Mouse (Mus musculus) ES-Bruce4 (cell line): Measurements from ENCODE around the gene Ano1. TPM values are rescaled to one million over a fixed set of nuclear protein-coding genes. Genes with fewer than 3 reads are reported as not detected.

Experiments used
- H3K27ac ChIP-seq: 2 replicates; pipeline ENCODE4 v1.5.1; 2012; ENCODE audit warnings: low read length, inconsistent platforms; ENCODE audit not compliant: insufficient read depth
- H3K27me3 ChIP-seq: 2 replicates; pipeline ENCODE4 v1.6.1; 2012; ENCODE audit warnings: mild to moderate bottlenecking, low read length, inconsistent platforms; ENCODE audit not compliant: control insufficient read depth, poor library complexity, insufficient read depth, severe bottlenecking
- H3K36me3 ChIP-seq: 2 replicates; pipeline ENCODE4 v1.6.1; 2012; ENCODE audit warnings: inconsistent platforms, mild to moderate bottlenecking, low read length, moderate library complexity; ENCODE audit not compliant: control insufficient read depth, poor library complexity, insufficient read depth, severe bottlenecking
- H3K4me1 ChIP-seq: one replicate; pipeline ENCODE4 v1.8.1; 2011; ENCODE audit warnings: low read length; ENCODE audit not compliant: control insufficient read depth, insufficient read depth
- H3K4me3 ChIP-seq: 2 replicates; pipeline ENCODE4 v1.5.1; 2011; ENCODE audit warnings: low read depth, mild to moderate bottlenecking, low read length
- H3K9ac ChIP-seq: 2 replicates; pipeline ENCODE4 v1.6.1; 2012; ENCODE audit warnings: low read depth, mild to moderate bottlenecking, inconsistent platforms; ENCODE audit not compliant: poor library complexity, severe bottlenecking
- H3K9me3 ChIP-seq: replicated peaks from 2 replicates; pipeline ENCODE4 v1.6.1; 2012; ENCODE audit warnings: mild to moderate bottlenecking, low read length, inconsistent platforms; ENCODE audit not compliant: control insufficient read depth, poor library complexity, insufficient read depth, severe bottlenecking
- CTCF ChIP-seq: IDR thresholded peaks from one replicate; pipeline ENCODE4 v1.8.1; 2011; ENCODE audit warnings: low read depth, low read length
- EP300 ChIP-seq: IDR thresholded peaks from 2 replicates; pipeline ENCODE4 v1.6.1; 2011; ENCODE audit warnings: low read depth, low read length; ENCODE audit not compliant: insufficient read depth
- POLR2A ChIP-seq: IDR thresholded peaks from one replicate; pipeline ENCODE4 v1.8.1; 2011; ENCODE audit warnings: low read length; ENCODE audit not compliant: insufficient read depth
- polyA plus RNA-seq: library from polyadenylated mRNA; stranded (reverse); fragments of >200 nt; gene quantifications from 2 replicates; pipeline ENCODE4 v1.2.4, GENCODE M21; 2011; ENCODE audit warnings: low read depth; ENCODE audit not compliant: missing spikeins, insufficient read depth, insufficient read length

Ano1 gene
- polyA plus RNA-seq, 1 experiment: 1.7 TPM

DNA sequence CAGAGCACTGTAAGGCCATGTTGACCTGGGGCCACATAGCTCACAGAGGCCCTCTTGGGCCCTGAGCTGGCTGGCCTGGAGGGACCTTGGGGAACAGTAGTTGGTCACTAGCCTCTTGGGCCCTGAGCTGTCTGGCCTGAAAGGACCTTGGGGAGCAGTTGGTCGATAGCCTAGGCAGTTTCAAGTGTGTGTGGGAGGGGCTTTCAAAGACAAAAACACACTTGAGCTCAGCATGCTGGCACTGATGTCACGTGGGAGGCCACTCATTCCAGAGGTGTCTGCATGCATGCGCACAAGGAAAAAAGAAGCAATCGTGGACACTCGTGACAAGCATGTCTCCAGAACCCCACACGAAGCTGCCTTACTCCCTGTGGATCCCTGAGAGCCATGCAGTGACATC is 136.4 kb downstream of the Ano1 start:
- Histone ChIP-seq H3K9me3 (no peaks in the 10 kb centered on the region), H3K4me1 (peaks cover 2% of the 10 kb centered on the region), H3K27me3 (no peaks in the 10 kb centered on the region), H3K27ac (no peak overlapping the region), H3K36me3 (no peaks in the 10 kb centered on the region), H3K9ac (no peak overlapping the region), H3K4me3 (no peak overlapping the region)
- TF ChIP-seq CTCF (no peak), POLR2A (no peak), EP300 (no peak)

DNA sequence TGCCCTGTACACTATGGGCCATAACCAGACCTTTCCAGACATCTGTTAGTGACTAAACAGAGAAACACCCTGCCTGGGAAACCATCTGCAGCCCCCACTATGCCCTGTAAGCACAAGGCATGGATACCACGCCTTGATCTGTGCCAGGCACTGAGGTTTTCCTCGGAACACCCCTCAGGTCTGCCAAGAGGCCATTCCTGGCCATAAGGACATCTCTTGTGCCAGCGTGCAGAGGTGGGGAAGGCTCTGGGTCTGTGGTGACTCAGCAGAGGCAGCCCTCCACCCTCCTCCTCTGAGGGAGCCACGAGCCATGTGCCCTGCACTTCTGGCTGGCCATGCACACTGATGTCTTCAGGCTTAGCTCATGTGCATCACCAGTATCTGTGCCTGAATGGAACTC is 138.9 kb downstream of the Ano1 start:
- TF ChIP-seq POLR2A (no peak), EP300 (no peak), CTCF (no peak)
- no peaks in the 10 kb centered on the region for H3K36me3 ChIP-seq
- H3K4me1 ChIP-seq: no peaks in the 10 kb centered on the region
- H3K27ac ChIP-seq: no peak overlapping the region
- no peaks in the 10 kb centered on the region for H3K9me3 ChIP-seq
- H3K27me3 ChIP-seq: no peaks in the 10 kb centered on the region
- H3K9ac ChIP-seq: no peak overlapping the region
- H3K4me3 ChIP-seq: no peak overlapping the region

DNA sequence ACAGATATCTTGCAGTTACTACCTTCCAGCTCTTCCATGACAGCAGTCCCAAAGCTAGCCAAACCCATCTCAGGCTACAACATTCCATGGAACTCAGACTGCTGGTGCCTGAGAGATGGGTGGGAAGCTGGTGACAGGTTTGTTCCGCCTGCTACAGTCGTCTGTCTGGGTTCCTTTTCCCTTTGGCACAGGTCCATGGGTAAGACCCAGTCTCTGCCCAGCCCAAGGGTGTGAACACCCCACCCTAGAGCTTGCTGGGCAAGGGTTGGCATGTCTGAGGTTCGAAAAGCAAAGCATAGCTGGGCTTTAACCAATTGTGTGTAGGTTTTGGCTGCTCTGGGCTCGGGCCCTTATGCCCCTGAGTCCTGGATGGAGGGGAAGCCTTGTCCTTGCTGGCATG is 139.4 kb downstream of the Ano1 start:
- no peak overlapping the region for H3K27ac ChIP-seq
- H3K27me3 ChIP-seq: no peaks in the 10 kb centered on the region
- no peaks in the 10 kb centered on the region for H3K4me1 ChIP-seq
- no peaks in the 10 kb centered on the region for H3K9me3 ChIP-seq
- H3K4me3 ChIP-seq: no peak overlapping the region
- no peak overlapping the region for H3K9ac ChIP-seq
- no peaks in the 10 kb centered on the region for H3K36me3 ChIP-seq
- TF ChIP-seq EP300 (no peak), CTCF (no peak), POLR2A (no peak)

DNA sequence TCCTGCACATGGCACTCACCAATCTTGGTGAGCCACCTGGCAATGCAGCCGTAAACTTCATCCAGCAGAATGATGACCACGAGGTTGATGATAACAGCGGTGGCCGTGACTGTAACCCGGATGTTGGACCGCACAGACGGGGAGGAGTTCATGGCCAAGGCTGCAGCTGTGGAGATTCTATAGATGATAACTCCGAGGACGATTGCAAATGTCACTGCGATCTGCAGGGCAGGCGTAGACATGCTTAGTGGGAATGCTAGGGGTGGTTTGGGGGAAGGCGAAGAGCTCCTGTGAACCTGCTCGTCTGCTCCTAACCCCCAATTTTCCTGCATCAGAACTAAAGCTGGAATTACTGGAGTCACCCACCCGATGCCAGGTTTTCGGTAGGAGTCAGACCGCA is 140.2 kb downstream of the Ano1 start:
- no peak overlapping the region for H3K27ac ChIP-seq
- H3K36me3 ChIP-seq: no peaks in the 10 kb centered on the region
- H3K4me3 ChIP-seq: no peak overlapping the region
- no peaks in the 10 kb centered on the region for H3K4me1 ChIP-seq
- no peak overlapping the region for H3K9ac ChIP-seq
- TF ChIP-seq EP300 (no peak), CTCF (no peak), POLR2A (no peak)
- no peaks in the 10 kb centered on the region for H3K9me3 ChIP-seq
- H3K27me3 ChIP-seq: no peaks in the 10 kb centered on the region

DNA sequence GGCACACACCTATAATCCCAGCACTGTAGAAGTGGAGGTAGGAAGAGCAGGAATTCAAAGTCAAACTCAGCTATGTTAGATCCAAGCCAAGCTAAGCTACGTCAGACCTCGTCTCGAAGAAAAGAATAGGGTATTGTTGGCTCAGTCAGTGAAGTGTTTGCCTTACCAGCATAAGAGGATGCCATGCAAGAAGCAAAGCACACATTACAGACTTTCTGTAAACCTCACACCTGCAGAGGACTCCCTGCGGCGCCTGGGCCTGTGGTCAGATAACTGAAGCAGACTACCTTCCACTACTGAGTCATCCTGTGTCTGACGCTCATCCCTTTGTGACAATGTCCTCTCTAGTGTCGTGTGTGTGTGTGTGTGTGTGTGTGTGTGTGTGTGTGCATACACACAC is 142.2 kb downstream of the Ano1 start:
- Histone ChIP-seq H3K27me3 (no peaks in the 10 kb centered on the region), H3K9me3 (no peaks in the 10 kb centered on the region), H3K4me1 (no peaks in the 10 kb centered on the region), H3K9ac (no peak overlapping the region), H3K27ac (no peak overlapping the region), H3K36me3 (no peaks in the 10 kb centered on the region), H3K4me3 (no peak overlapping the region)
- TF ChIP-seq POLR2A (no peak), EP300 (no peak), CTCF (no peak)

DNA sequence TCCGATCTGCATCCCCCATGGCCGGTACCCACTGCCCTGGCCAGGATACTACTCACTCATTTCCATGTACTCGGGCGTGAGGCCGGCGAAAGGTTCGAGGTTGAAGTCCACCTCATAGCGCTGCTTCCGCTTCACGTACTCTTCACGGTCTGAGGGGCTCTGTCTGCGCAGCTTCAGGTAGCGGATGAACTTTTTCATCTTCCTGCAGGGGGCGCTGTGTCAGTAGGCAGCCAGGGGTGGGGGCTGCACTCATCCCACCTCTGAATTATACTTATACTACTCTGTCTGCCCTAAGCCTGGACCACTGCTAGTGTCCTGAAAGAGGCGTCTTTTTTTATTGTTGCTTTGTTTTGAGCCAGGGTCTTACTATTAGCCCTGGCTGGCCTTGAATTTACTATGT is 143.9 kb downstream of the Ano1 start:
- no peak for TF ChIP-seq EP300
- TF ChIP-seq CTCF: peak; percentile 64
- no peak overlapping the region for H3K9ac ChIP-seq
- no peaks in the 10 kb centered on the region for H3K9me3 ChIP-seq
- H3K36me3 ChIP-seq: no peaks in the 10 kb centered on the region
- H3K27me3 ChIP-seq: no peaks in the 10 kb centered on the region
- no peak overlapping the region for H3K4me3 ChIP-seq
- no peaks in the 10 kb centered on the region for H3K4me1 ChIP-seq
- no peak overlapping the region for H3K27ac ChIP-seq
